Mouse (Mus musculus): ENCODE measurements around the gene Rsrp1.
A peak's percentile ranks its signal among the peaks of the same experiment; 100 is the strongest.

Rsrp1 gene

DNA sequence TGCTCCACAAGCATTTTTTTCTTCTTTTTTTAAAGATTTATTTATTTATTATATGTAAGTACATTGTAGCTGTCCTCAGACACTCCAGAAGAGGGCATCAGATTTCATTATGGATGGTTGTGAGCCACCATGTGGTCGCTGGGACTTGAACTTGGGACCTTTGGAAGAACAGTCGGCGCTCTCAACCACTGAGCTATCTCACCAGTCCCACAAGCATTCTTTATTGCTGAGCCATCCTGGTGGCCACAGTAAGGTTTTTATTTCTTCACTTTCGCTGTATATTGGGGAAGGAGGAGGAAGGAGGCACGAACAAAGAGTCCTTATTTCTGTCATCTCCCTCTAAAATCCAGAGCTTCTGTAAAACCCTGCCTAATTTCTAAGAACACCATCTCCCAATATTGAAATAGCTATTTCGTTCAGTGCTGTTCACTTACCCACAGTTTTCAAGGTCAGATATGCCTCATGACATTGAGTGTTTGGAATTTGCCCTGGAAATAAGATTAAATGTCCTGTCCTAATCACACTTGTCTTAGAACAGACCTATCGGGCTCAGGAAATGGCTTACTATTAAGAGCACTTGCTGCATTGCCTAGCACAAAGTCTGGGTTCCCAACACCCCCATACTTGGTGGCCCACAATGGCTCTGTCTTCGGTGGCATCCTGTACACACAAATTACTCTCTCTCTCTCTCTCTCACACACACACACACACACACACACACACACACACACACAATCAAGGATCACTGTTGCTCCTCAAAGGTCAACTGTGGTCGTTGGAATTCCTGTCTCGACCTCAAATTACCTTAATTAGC lies 1.1 kb upstream of the Rsrp1 start:
- no peak for DNase-seq (ENCODE audit: low spot score)

DNA sequence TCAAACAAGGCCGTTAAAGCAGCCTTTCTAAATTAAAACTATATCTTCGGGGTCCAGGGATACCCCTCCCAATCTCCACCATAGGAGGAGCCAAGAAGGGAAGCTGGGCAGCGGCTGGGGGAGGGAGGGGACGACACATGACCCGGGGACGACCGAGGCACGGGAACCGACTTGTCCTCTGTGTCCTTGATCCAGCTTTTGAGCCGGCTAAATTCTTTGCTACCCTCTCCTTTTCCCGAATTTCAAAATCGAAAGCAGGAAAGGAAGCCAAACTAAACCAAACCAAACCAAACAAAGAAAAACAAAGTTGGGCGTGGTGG lies 507 bp upstream of the Rsrp1 start:
- peak; percentile 68 for DNase-seq (ENCODE audit: low spot score)

DNA sequence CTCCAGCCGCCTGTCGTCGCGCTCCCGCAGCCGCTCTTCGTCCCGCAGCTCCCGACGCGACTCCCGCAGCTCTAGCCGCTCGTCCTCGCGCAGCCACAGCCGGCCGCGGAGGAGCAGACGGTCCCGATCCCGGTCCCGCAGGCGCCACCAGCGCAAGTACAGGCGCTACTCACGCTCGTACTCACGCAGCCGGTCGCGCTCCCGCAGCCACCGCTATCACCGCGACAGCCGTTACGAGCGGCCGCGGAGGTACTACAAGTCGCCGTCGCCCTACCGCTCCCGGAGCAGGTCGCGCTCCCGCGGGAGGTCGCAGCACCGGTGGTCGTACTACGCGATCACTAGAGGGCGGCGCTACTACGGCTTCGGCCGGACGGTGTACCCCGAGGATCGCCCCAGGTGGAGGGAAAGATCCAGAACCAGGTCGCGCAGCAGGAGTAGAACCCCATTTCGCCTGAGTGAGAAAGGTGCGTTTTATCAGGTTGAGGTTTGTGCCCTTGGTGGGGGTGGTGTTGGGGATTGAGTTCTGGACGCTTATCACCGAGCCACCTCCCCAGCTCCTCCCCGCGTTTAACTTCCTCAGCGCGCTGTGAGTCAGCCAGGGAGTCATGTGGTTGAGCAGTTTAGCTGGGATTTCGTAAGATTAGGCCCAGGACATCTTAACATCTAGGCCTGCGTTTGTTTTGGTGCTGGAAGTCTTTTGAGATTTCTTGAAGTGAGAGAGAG lies 788 bp downstream of the Rsrp1 start:
- peak; percentile 85 for DNase-seq (ENCODE audit: low spot score)

- DNase-seq (ENCODE audit: low spot score), result no peak
These were observed 1.8 kb downstream of the Rsrp1 start for GRCm38 (mm10) chr4:134925206-134925605.

- no peak for DNase-seq (ENCODE audit: low spot score)
These were observed 4.5 kb downstream of the Rsrp1 start for GRCm38 (mm10) chr4:134927815-134928463.

DNA sequence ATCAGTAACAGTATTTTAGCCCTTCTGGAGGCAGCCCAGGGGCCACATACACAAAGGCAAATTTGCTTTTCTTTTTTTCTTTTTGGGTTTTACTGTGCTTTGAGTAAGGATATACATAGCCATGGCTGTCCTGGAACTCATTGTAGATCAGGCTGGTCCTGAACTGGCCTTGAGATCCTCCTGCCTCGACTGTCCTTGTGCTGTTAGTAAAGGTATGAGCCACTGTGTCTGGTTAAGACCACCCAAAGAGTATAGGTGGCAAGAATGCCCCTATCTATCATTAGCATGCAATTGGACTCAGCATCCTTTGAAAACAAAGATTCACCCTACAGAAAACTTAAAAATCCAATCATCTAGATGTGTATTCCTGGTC lies 5.1 kb downstream of the Rsrp1 start:
- no peak for DNase-seq (ENCODE audit: low spot score)

DNA sequence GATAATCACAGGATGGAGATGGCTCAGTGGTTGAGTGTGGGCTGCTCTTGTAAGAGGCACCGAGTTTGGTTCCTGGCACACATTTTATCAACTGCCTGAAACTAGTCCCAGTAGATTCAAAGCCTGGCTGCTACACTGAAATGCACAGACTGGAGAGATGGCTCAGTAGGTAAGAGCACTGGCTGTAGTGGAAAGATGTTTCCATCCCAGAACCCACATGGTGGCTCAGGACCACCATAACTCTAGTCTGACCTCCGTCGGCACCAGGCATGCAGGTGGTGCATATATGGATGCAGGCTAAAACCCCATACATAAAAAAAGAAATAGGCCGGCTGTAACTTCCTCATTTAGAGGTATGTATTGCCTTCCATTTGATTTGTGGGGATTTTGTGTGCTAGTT lies 6.1 kb downstream of the Rsrp1 start:
- DNase-seq (ENCODE audit: low spot score), result no peak

GRCm38 (mm10) chr4:134930190-134930589 lies 6.8 kb downstream of the Rsrp1 start:
- no peak for DNase-seq (ENCODE audit: low spot score)

GRCm38 (mm10) chr4:134930684-134931481 lies 7.5 kb downstream of the Rsrp1 start, which contains the start of gene Syf2:
Syf2 (plus strand) TSS chr4:134930898.
- peak; percentile 96 for DNase-seq (ENCODE audit: low spot score)

- no peak for DNase-seq (ENCODE audit: low spot score)
These were observed 14.1 kb downstream of the Rsrp1 start for GRCm38 (mm10) chr4:134937240-134938176.

GRCm38 (mm10) chr4:134939900-134940299 lies 16.5 kb downstream of the Rsrp1 start:
- DNase-seq (ENCODE audit: low spot score), result no peak

DNA sequence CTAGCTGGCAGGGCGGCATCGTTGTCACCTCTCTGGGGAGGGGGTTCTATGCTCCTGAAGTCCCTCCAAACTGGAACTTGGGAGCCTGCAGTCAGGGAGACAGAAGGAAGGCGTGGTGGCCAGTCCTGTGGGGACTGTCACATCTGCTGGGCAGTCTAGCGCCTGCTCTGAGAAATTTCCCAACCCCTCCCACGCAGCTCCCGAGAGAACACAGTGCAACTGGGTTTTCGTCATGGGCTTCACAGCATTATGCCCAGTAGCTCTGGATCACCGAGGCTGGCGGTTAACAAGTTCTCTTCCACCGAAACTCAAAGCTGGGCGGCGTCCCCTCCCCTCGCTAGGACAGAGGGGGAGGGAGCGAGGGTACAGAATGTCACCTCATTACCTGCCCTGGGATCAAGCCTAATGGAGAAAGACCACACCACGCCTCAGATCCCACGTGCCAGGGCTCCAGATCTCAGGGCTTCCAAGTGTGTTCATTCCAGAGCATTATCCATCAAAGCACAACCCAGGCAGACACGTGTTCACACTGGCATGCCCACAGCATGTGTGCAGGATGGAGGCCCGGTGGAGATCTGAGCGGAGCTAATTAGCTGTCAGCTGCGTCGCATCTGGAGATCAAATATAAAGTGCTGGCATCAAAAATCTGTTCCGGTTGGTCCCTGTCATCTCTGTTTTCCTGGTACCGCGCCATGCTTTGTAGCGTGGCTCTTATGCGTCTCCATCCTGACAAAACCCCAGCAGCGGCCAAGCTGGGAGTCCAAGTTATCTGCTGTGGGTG lies 20.6 kb downstream of the Rsrp1 start:
- DNase-seq (ENCODE audit: low spot score), result no peak

GRCm38 (mm10) chr4:134946024-134946744 lies 22.8 kb downstream of the Rsrp1 start:
- DNase-seq (ENCODE audit: low spot score), result peak; percentile 68

- DNase-seq (ENCODE audit: low spot score), result peak; percentile 75
These were observed 27.2 kb downstream of the Rsrp1 start for GRCm38 (mm10) chr4:134950518-134951091.

GRCm38 (mm10) chr4:134954461-134954860 lies 31.1 kb downstream of the Rsrp1 start:
- no peak for DNase-seq (ENCODE audit: low spot score)

DNA sequence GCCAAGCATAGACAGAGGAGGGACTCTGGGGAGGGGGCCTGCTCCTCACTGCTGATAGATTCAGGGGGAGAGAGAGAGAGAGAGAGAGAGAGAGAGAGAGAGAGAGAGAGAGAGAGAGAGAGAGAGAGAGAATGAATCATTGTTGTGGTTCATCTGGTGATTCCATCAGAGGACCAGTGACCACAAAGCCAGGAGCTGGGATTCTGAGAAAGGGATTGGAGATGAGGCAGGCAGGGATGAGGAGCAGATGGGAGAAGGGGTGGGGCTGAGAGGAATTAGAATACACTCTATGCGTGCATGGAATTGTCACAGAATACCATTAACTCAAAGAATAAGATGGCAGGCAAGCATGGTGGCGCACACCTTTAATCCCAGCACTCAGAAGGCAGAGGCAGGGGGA lies 31.8 kb downstream of the Rsrp1 start:
- no peak for DNase-seq (ENCODE audit: low spot score)

DNA sequence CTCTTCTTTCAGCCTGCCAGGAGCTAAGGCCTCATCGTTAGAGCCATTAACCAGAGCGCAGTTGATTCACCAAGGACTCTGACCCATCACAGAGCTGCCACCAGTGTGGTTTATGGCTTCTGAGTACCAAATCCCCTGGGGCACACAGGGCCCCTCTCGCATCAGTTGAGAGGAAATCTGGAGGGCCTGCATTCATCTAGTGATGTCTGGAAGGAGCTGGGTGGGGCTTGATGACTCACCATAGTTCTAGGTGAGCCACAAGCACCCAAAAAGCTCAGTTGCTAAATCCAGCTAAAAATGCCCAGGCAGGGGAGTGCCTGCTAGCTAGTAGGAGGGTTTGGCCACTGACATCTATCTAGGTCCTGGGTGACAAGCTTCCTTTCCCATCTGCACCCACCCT lies 32.5 kb downstream of the Rsrp1 start:
- DNase-seq (ENCODE audit: low spot score), result no peak

- peak; percentile 80 for DNase-seq (ENCODE audit: low spot score)
These were observed 32.9 kb downstream of the Rsrp1 start for GRCm38 (mm10) chr4:134956328-134956727.

Measured in urinary bladder, postnatal 14 days (tissue).